Mouse (Mus musculus): ENCODE results near the gene Ifi211.
"Not testable (repeated sequence)": the region's sequence is repeated elsewhere in the genome, so short reads cannot be mapped to it uniquely, and the experiment has no call there.

Gene Ifi211

GRCm38 (mm10) chr1:173879225-173879987 lies 33.4 kb downstream of the Ifi211 start:
- not testable (repeated sequence) for DNase-seq

- DNase-seq, result not testable (repeated sequence)
Measured at GRCm38 (mm10) chr1:173878264-173878663, 34.6 kb downstream of the Ifi211 start.

DNA sequence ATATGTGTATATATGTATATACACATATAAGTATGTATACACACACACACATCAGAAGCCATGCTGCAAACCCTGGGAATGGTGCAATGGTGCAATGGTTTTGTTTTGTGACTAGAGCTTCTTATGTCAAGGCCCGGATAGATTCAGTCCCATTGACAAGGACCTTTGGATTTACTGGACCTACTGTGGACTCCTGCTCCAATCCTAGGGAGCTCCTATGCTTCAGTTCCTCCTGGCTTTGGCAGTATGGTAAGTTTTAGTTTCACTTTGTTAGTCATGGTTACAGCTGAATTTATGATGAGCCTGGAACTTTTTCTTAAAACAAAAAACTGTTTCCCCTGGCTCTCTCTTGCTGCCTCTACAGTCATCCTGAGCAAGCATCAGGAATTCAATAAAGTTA lies 35.7 kb downstream of the Ifi211 start:
- DNase-seq, result not testable (repeated sequence)

- not testable (repeated sequence) for DNase-seq
Measured at GRCm38 (mm10) chr1:173868586-173868985, 44.3 kb downstream of the Ifi211 start.

GRCm38 (mm10) chr1:173866504-173866903 lies 46.3 kb downstream of the Ifi211 start:
- DNase-seq, result no peak

- DNase-seq, result not testable (repeated sequence)
Measured at GRCm38 (mm10) chr1:173853711-173854110, 59.1 kb downstream of the Ifi211 start.

DNA sequence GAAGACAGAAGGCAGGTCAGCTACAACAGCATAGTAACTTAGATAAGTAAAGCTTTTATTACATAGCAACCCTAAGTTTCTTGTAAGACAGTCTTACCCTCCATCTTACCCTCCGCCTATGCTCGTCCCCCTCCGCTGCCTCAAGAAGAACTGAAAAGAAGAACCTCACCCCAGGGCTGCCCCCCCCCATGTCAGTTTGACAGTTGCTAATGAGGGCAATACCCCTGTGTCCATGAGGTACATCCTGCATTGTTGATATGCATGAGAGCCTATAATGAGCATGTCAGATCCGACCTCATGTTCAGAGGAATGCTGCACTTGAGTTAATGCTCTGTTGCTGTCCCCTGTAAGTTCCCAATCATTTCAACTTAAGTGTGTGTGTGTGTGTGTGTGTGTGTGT lies 60.0 kb downstream of the Ifi211 start:
- not testable (repeated sequence) for DNase-seq

All from cerebellum, adult 8-10 months (tissue).